Mouse (Mus musculus): ENCODE results near the gene Cmklr1.

DNA sequence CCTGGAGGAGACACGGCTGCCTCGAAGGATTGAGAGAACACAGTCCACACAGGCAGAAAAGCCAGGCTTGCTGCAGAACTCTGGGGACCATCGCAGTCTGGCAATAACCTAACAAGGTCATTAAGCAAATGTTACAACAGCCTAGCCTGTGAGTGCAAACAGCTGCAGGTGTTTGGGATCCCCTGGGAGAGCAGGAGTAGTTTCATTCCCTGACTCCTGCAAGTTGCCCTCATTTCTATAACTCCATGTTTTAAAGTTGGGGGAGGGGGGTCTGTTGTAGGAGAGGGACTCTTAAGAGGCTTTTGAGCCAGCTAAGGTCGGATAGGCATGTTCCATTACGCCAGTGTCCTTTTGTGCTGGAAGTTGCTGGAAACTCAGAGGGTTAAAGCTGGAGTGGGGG is 44.2 kb upstream of the Cmklr1 start:
- TF ChIP-seq CTCF (IDR thresholded peaks at IDR 0.05), result no peak
- TF ChIP-seq EP300 (IDR thresholded peaks at IDR 0.05), result no peak
